ENCODE assay signal across 8 mouse cellular contexts in the genomic region with DNA sequence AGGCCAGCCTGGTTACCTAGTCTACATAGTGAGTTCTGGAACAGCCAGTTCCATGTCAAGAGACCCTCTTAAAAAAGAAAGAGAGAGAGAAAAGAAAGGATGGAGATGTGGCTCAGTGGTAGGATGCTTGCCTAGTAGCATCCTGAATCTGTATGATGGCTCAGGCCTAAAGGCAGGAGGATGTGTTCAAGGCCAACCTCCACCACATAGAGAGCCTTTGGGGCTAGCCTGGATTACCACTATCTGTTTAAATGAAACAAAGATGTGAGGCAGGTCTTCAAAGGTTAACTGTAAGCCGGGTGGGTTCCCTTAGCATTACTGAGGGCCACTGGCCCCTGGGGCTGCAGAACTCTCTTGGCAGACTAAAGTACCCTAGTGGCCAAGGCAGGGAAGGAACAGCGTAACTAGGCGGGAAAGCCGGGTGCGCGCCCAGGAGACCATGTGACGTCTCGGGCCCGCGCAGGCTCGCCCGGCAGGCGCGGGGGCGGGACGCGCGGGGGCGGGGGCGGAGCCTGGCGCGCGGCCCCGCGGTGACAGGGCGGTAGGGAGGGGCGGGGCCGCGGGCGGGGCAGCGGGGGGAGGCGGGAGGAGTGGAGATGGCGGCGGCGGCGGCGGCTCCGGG. TPM values are rescaled to one million over a fixed set of nuclear protein-coding genes. Genes with fewer than 3 reads are reported as not detected.
DNase-seq lines count a peak whose midpoint lies in the region; ATAC-seq lines count a peak whose summit lies in the region.

Mapk3 (plus strand) TSS at position 552 of the 622 bp plus-strand sequence.

- peak within 1 kb of the TSS; percentile 71 for H3K4me2 ChIP-seq in intestine, embryonic 15.5 days (replicated peaks)

- ATAC-seq in intestine, embryonic 15.5 days: peak; percentile 70

- H3K4me1 ChIP-seq in intestine, embryonic 15.5 days (replicated peaks): peaks cover 35% of the 10 kb centered on the region

- peaks cover 15% of the 10 kb centered on the region for H3K36me3 ChIP-seq in intestine, embryonic 15.5 days

- 2% methylated on average over 34 of the region's 38 CpGs for WGBS in intestine, embryonic 15.5 days

- peak within 1 kb of the TSS; percentile 98 for H3K27ac ChIP-seq in intestine, embryonic 15.5 days

- intact Hi-C loops in left cerebral cortex, postnatal 25 days (cut with DNase I): loop anchor here (5.0 kb wide), 1 partner anchor 112 kb away; the partner anchor contains the start of gene Sgf29

- H3K4me3 ChIP-seq in intestine, embryonic 15.5 days (replicated peaks): peak within 1 kb of the TSS; percentile 64

- peak; percentile 94 for DNase-seq in adrenal gland, postnatal 10 days
- peak; percentile 94 for DNase-seq in embryo, embryonic 9.5 days (ENCODE audit: extremely low spot score)
- peak; percentile 75 to 87 for DNase-seq in gastrocnemius, postnatal 4 days (ENCODE audit: low spot score in 2 of 2)
- peak; percentile 89 to 90 for DNase-seq in left cerebral cortex, postnatal 25 days (ENCODE audit: low spot score in 2 of 2)
- DNase-seq in mesoderm, embryonic 11.5 days (ENCODE audit: low read depth, low spot score): peak; percentile 93
- DNase-seq in right cerebral cortex, postnatal 25 days: peak; percentile 86
- peak; percentile 88 for DNase-seq in urinary bladder, postnatal 4 days (ENCODE audit: low spot score in 2 of 2)

- H3K9me3 ChIP-seq in intestine, embryonic 15.5 days: no peaks in the 10 kb centered on the region

- H3K9ac ChIP-seq in intestine, embryonic 15.5 days: peak within 1 kb of the TSS; percentile 70

- H3K27me3 ChIP-seq in intestine, embryonic 15.5 days (replicated peaks): no peaks in the 10 kb centered on the region

RNA-seq across cellular contexts. Expression of gene Mapk3, which starts in this region (rescaled TPM):
- total RNA-seq in adrenal gland, postnatal 10 days (2021): 100 to 1,000 TPM; 125 to 158 TPM
- total RNA-seq in gastrocnemius, postnatal 4 days (2021): 10 to 100 TPM; 65.0 to 66.7 TPM
- 109 and 112 TPM in 2 replicates for polyA plus RNA-seq in intestine, embryonic 15.5 days (2015; fragmentation: Nextera tagmentation; extraction: Ambion mirVana)
- 100 to 1,000 TPM; 148 to 165 TPM for total RNA-seq in left cerebral cortex, postnatal 25 days (2021)

Comparison
In these comparisons a context has a peak if more than half of its experiments do, and no peak if none do; other contexts are left out.
1. Peak in every context shown above with its lines: DNase-seq, ATAC-seq, H3K4me3 ChIP-seq and H3K27ac ChIP-seq.